Mouse (Mus musculus): ENCODE measurements at regions not wholly inside any gene's neighbourhood (a gene's known extent, or its start where the extent isn't known, plus 50 kb on each side); places are given as distances from the start of the nearest gene placed in this dataset.

- TF ChIP-seq CTCF (IDR thresholded peaks at IDR 0.05; ENCODE audit: extremely low read depth, insufficient read depth, low read length) (no peak), POLR2A (IDR thresholded peaks at IDR 0.05; ENCODE audit: extremely low read depth, insufficient read depth, low read length) (no peak)
Measured at GRCm38 (mm10) chr13:5235391-5235790, 625.9 kb upstream of the Klf6 start.
